Mouse (Mus musculus) midbrain, embryonic 11.5 days (tissue): ENCODE results near the gene Cd274. TPM values are rescaled to one million over a fixed set of nuclear protein-coding genes. Genes with fewer than 3 reads are reported as not detected.

Source experiments
- ATAC-seq: fragments of 200-750 bp; cut with Nextera tagmentation; 2 replicates; pipeline ENCODE4 v1.8.0; 2017; ENCODE audit warnings: moderate TSS enrichment, moderate library complexity; ENCODE audit not compliant: low FRiP score
- DNase-seq: peaks from one replicate; pipeline ENCODE4 v3.0.0; 2015; ENCODE audit warnings: low spot score; ENCODE audit errors: missing footprints
- H3K27ac ChIP-seq: fragments of 300-500 bp; sonication (generic); 2 replicates; pipeline ENCODE4 v1.5.1; 2014; ENCODE audit warnings: low read depth, low read length
- H3K27me3 ChIP-seq: fragments of 300-500 bp; sonication (generic); 2 replicates; pipeline ENCODE4 v1.6.1; 2014; ENCODE audit warnings: mild to moderate bottlenecking, low read length, moderate library complexity, mixed read lengths; ENCODE audit not compliant: control insufficient read depth, insufficient read depth
- H3K36me3 ChIP-seq: fragments of 300-500 bp; sonication (generic); 2 replicates; pipeline ENCODE4 v1.6.1; 2014; ENCODE audit warnings: mild to moderate bottlenecking, low read length, moderate library complexity, mixed read lengths; ENCODE audit not compliant: control insufficient read depth, insufficient read depth
- H3K4me1 ChIP-seq: fragments of 300-500 bp; sonication (generic); 2 replicates; pipeline ENCODE4 v1.6.1; 2014; ENCODE audit warnings: low read length; ENCODE audit not compliant: control insufficient read depth, insufficient read depth
- H3K4me2 ChIP-seq: fragments of 300-500 bp; sonication (generic); 2 replicates; pipeline ENCODE4 v1.6.1; 2014; ENCODE audit warnings: mild to moderate bottlenecking, moderate library complexity
- H3K4me3 ChIP-seq: fragments of 300-500 bp; sonication (generic); 2 replicates; pipeline ENCODE4 v1.5.1; 2014; ENCODE audit warnings: low read depth, low read length
- H3K9ac ChIP-seq: fragments of 300-500 bp; sonication (generic); 2 replicates; pipeline ENCODE4 v1.6.1; 2014; ENCODE audit warnings: low read length
- H3K9me3 ChIP-seq: fragments of 300-500 bp; sonication (generic); 2 replicates; pipeline ENCODE4 v1.6.1; 2016; ENCODE audit warnings: low read length; ENCODE audit not compliant: control insufficient read depth
- WGBS: fragments of 180-500 bp; shearing (Covaris S2); extraction: QIAGEN DNeasy Blood & Tissue Kit; methylation state at CpG from one replicate; pipeline ENCODE4 v1.1.7; 2014; 5-methylcytosine and 5-hydroxymethylcytosine counted together
- polyA plus RNA-seq: library from polyadenylated mRNA; unstranded; fragments of >200 nt; fragmentation: Nextera tagmentation; extraction: Ambion mirVana; gene quantifications from 2 replicates; pipeline ENCODE4 v1.2.1, GENCODE M21; 2014

The Cd274 gene
- polyA plus RNA-seq, 1 experiment from 2014 or later: 0.34 TPM

DNA sequence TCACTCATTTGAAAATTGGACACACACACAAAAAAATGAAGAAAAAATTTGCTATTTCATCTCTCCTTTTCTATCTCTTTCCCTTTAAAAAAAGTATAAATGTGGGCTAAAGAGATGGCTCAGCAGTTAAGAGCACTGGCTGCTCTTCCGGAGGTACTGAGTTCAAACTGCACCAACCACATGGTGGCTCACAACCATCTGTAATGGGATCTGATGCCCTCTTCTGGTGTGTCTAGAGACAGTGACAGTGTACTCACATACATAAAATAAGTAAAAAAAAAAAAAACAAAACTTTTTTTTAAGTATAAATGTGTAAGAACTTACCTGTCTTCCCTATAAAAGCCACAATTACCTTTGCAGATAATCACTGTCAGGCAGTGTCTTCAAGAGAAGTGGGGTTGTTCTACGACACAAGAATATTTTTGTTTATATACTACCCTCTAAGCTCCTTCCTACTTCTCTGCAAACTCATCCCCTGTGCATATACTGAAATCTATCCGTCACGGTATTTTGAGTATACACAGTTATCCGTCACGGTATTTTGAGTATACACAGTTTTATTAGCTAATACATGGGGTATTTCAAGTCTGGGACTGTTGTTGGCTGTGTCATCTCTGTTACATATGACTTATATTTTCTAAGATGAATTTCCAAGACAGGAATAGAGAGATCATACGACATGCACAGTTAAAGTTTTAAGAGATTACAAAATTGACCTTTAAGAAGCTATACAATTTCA, 3.5 kb downstream of the Cd274 start:
- ATAC-seq: no peak
- Histone ChIP-seq H3K4me1 (0 out of 2 replicates have a peak, but pooled peaks cover 3% of the 10 kb centered on the region), H3K36me3 (no peaks in the 10 kb centered on the region), H3K27ac (no peak overlapping the region), H3K9ac (no peak overlapping the region), H3K4me3 (no peak overlapping the region), H3K4me2 (no peak overlapping the region), H3K9me3 (no peaks in the 10 kb centered on the region), H3K27me3 (no peaks in the 10 kb centered on the region)
- peak; percentile 44 for DNase-seq
- 89% methylated on average over 7 of the region's 7 CpGs for WGBS

DNA sequence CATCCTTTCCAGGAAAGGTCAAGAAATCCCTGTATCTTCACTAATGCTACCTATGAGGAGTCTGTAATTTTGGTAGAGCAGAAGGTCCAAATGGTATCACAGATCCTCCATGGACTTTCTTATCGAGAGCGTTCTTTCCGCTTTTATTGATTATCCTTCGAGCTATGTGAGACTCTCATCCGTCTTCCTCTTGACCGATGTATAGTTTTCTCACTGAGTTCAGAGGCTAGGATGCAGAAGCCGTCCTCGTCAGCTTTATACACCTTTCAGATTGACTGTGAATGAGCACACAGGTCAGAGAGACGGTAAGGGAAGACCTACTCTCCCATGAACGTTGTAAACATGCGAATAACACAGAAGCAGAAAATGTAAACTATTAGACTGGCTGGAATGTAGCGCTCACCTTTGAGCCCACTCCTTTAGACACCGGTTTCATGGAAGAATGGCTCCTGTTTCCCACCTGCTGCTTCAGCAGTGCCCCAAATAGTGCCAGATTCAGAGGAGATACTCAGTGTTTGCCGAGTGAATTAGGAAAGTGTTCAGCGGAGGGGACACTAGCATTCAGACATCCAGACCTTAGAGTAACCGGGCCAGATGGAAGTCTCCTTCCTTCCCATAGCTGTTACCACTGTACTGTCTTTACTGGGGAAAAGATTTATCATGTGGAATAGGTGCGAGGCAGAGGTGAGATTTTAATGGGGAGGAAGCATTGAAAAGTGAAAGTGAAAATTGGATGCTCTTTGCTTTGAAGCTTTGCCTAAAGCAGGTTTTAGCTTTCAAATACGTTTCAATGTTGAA, 4.2 kb downstream of the Cd274 start:
- H3K4me2 ChIP-seq: no peak overlapping the region
- H3K4me1 ChIP-seq: 0 out of 2 replicates have a peak, but pooled peaks cover 3% of the 10 kb centered on the region
- ATAC-seq (no peak), DNase-seq (peak; percentile 31)
- H3K27me3 ChIP-seq: no peaks in the 10 kb centered on the region
- no peaks in the 10 kb centered on the region for H3K36me3 ChIP-seq
- H3K9me3 ChIP-seq: no peaks in the 10 kb centered on the region
- H3K9ac ChIP-seq: no peak overlapping the region
- no peak overlapping the region for H3K27ac ChIP-seq
- H3K4me3 ChIP-seq: no peak overlapping the region
- 86% methylated on average over 18 of the region's 18 CpGs for WGBS

DNA sequence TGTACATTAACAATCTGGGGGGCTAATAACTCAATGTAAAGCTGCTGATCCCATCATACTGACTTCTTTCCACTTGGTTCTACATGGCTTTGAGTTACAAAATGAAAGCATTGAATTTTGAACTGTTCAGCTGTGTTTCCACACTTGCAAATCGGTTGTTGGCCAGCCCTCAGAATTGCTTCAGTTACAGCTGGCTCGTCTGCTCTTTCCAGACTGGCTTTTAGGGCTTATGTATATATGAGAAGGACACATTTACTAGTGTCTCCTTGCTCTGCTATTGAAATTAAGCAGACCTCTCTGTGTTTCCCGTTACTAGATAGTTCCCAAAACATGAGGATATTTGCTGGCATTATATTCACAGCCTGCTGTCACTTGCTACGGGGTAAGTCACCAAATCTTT, 4.9 kb downstream of the Cd274 start:
- Histone ChIP-seq H3K4me3 (no peak overlapping the region), H3K4me1 (0 out of 2 replicates have a peak, but pooled peaks cover 3% of the 10 kb centered on the region), H3K9ac (no peak overlapping the region), H3K9me3 (no peaks in the 10 kb centered on the region), H3K36me3 (no peaks in the 10 kb centered on the region), H3K27ac (no peak overlapping the region), H3K4me2 (no peak overlapping the region), H3K27me3 (no peaks in the 10 kb centered on the region)
- DNase-seq (no peak), ATAC-seq (no peak)
- 83% methylated on average over 4 of the region's 4 CpGs for WGBS

DNA sequence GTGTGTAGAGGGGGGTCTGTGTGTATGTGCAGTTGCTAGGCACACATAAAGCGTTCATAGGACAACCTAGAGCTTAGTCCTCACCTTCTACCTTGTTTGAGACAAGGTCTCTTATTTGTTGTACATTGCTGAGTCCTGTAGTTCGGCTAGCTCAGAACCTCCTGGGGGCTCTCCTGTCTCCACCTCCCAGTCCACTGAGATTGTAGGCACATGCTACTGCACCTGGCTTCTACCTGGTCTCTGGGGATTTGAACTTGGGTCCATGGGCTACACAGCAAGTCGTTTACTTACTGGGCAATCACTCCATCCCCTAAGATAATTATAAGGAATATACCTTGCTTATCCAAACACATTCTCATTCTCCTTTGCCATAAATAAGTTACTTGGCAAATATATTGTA, 5.4 kb downstream of the Cd274 start:
- ATAC-seq (no peak), DNase-seq (peak; percentile 53)
- H3K9ac ChIP-seq: no peak overlapping the region
- no peak overlapping the region for H3K4me3 ChIP-seq
- H3K4me2 ChIP-seq: no peak overlapping the region
- H3K9me3 ChIP-seq: no peaks in the 10 kb centered on the region
- no peaks in the 10 kb centered on the region for H3K36me3 ChIP-seq
- no peak overlapping the region for H3K27ac ChIP-seq
- H3K4me1 ChIP-seq: 0 out of 2 replicates have a peak, but pooled peaks cover 3% of the 10 kb centered on the region
- no peaks in the 10 kb centered on the region for H3K27me3 ChIP-seq
- WGBS: 87% methylated on average over 3 of the region's 3 CpGs

DNA sequence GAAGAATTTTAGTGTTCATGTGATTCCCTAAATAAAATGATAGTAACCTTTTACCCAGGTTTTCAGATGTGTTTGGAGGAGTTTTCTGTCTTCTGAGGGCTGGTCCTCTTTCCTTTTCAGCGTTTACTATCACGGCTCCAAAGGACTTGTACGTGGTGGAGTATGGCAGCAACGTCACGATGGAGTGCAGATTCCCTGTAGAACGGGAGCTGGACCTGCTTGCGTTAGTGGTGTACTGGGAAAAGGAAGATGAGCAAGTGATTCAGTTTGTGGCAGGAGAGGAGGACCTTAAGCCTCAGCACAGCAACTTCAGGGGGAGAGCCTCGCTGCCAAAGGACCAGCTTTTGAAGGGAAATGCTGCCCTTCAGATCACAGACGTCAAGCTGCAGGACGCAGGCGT, 6.2 kb downstream of the Cd274 start:
- Histone ChIP-seq H3K36me3 (no peaks in the 10 kb centered on the region), H3K4me3 (no peak overlapping the region), H3K27me3 (no peaks in the 10 kb centered on the region), H3K9me3 (no peaks in the 10 kb centered on the region), H3K9ac (0 out of 2 replicates have a peak overlapping the region, but pooled peaks have one; percentile 12), H3K4me1 (0 out of 2 replicates have a peak, but pooled peaks cover 3% of the 10 kb centered on the region), H3K4me2 (peak overlapping the region; percentile 9; the same call in 1 of the 2 replicates), H3K27ac (no peak overlapping the region)
- 39% methylated on average over 11 of the region's 11 CpGs for WGBS
- no peak for ATAC-seq
- peak; percentile 76 for DNase-seq

DNA sequence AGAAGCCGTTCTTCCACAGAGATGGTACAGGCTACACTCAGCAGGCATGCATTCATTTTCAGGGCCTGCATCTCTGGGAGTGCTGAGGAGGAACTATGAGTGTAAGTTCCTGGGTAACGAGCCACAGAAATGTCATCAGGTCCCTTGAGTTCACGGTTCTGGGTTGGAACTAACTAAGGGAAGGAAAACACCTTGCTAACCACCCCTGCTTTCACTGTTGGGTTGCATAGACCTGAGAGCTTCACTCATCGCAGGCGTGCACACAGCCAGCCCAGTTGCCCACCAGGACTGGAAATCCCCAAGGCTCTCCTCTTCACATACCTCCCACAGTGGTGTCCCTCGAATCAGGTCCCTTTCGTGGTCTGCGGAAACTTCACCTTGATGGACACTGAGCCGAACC, 7.7 kb downstream of the Cd274 start:
- Histone ChIP-seq H3K4me3 (no peak overlapping the region), H3K27ac (no peak overlapping the region), H3K9me3 (no peaks in the 10 kb centered on the region), H3K36me3 (no peaks in the 10 kb centered on the region), H3K4me2 (no peak overlapping the region), H3K9ac (no peak overlapping the region), H3K27me3 (no peaks in the 10 kb centered on the region), H3K4me1 (0 out of 2 replicates have a peak, but pooled peaks cover 3% of the 10 kb centered on the region)
- DNase-seq (peak; percentile 56), ATAC-seq (no peak)
- 89% methylated on average over 9 of the region's 9 CpGs for WGBS

DNA sequence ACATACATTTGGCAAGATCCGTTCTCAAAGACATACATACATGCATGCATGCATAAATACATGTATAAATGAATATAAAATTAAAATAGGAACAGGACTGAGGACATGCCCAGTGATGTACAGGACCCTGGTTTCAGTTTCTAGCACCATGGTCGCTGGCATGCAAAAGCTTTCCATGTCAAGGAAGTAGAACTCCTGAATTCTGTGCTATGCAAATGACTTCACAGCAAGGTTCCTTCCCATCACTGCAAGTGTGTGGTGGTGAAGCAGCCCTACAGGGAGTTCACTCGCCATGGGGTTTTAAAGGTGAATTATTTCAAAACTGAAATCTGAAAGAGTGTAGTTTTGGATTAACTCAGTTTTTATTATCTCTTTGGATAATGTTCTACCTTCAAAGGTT, 9.1 kb downstream of the Cd274 start:
- 0 out of 2 replicates have a peak, but pooled peaks cover 3% of the 10 kb centered on the region for H3K4me1 ChIP-seq
- no peak overlapping the region for H3K9ac ChIP-seq
- H3K36me3 ChIP-seq: no peaks in the 10 kb centered on the region
- H3K9me3 ChIP-seq: no peaks in the 10 kb centered on the region
- H3K4me3 ChIP-seq: no peak overlapping the region
- ATAC-seq (no peak), DNase-seq (peak; percentile 8)
- 74% methylated on average over 3 of the region's 3 CpGs for WGBS
- H3K27ac ChIP-seq: no peak overlapping the region
- H3K27me3 ChIP-seq: no peaks in the 10 kb centered on the region
- H3K4me2 ChIP-seq: no peak overlapping the region

DNA sequence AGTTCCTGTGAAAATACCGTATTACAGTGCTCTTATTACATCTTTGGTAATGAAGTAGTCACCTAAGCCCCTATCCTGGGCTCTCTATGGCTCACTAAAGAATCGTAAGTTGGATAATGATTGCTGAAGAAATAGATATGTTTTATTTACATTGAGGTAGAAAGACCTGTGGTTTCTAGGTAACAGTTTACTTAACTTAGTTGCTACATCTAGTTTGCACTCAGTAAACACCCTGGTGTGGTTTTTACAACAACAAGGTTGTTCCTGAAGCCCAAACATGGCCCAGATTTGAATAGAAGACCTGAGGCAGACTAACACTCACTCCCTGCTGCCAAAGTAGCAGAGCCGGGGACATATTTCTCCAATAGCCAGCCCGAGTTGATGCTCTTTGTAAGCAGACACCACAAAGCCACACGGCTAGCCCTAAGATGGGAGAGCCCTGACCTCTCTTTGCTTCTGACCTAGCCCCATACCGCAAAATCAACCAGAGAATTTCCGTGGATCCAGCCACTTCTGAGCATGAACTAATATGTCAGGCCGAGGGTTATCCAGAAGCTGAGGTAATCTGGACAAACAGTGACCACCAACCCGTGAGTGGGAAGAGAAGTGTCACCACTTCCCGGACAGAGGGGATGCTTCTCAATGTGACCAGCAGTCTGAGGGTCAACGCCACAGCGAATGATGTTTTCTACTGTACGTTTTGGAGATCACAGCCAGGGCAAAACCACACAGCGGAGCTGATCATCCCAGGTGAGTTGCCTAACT, 12.8 kb downstream of the Cd274 start:
- Histone ChIP-seq H3K4me3 (no peak overlapping the region), H3K9me3 (no peaks in the 10 kb centered on the region), H3K27ac (no peak overlapping the region), H3K27me3 (no peaks in the 10 kb centered on the region), H3K4me1 (no peaks in the 10 kb centered on the region), H3K36me3 (no peaks in the 10 kb centered on the region), H3K9ac (no peak overlapping the region), H3K4me2 (no peak overlapping the region)
- WGBS: 92% methylated on average over 14 of the region's 14 CpGs
- DNase-seq (no peak), ATAC-seq (no peak)
